Mouse (Mus musculus): ENCODE results near the gene Rora.

DNA sequence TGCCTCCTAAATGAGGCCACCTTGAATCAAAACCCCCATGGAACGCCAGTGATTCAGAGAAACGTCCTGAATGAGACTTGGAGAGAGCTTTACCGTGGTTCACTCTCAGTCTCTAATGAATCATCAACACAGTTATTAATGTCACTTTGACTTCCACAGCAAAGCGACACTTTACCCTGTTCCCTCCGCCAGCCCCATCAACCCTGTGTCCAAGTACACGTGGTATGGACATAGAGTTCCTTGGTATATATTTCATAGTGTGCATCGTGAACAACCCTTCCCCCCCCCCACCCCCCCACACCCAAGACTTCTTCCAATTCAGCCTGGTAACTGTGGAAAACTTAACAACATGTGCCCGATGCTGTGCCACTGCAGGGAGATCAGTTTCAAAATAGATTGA is 397.3 kb downstream of the Rora start:
- TF ChIP-seq CTCF (IDR thresholded peaks at IDR 0.05; ENCODE audit: control insufficient read depth, insufficient read depth, insufficient replicate concordance, low read depth, low read length), result no peak
- no peak for TF ChIP-seq POLR2A (IDR thresholded peaks at IDR 0.05; ENCODE audit: control insufficient read depth, low read depth, low read length)
